20 mouse cellular contexts compared by ENCODE assay signal in the genomic region with DNA sequence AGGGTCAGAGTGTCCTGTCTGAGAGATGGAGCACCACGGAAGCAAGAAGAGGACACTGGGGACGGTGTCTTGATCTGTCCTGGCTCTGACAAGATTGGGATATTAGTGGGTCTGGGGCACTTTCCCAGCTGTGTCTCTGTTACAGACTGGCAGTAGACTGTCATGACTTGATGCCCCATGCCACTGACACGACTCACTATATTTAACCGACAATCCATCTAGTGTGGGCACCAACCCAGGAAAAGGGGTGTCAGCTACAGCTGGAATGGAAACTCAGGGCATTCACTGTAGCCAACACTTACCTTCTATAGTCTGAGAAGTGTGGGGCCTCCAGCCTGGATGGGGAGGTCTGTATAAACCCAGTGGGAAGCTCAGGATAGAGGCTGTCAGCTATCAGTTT.
DNase-seq lines count a peak whose midpoint lies in the region; ATAC-seq lines count a peak whose summit lies in the region.
"Had no signal": no experiment of that assay in that cellular context is flagged by ENCODE, and none has a peak within 500 bp of the region (broad histone marks: within the 10 kb centered on the region; RNA-seq: fewer than 3 reads in every experiment).

No protein-coding gene starts in this region.

- DNase-seq in gastrocnemius, adult 18-20 months (ENCODE audit: low spot score) = peak; percentile 64
- DNase-seq in gastrocnemius, postnatal 36 days = no peak
- peak; percentile 25 for DNase-seq in heart, postnatal 4 days
- DNase-seq in heart, adult 11 months = no peak
- peak; percentile 54 for DNase-seq in 3T3-L1 (ENCODE audit: low read depth, low spot score)
- peak; percentile 36 for DNase-seq in gastrocnemius, postnatal 25 days
- no peak for DNase-seq in cerebellum, adult 9-10 months
- DNase-seq: adrenal gland, adult 2 months; adrenal gland, postnatal 14 days; B cell, adult 2 months; cerebellum, adult 11-12 months; cerebellum, adult 8-10 months; cerebellum, postnatal 14 days; forebrain, postnatal 0 days; kidney, adult 11 months had no signal

- intact Hi-C loops in gastrocnemius, postnatal 36 days (cut with DNase I) = no loop called here

- no peak for ATAC-seq in activated CD4-positive, CD25-positive, alpha-beta regulatory T cell, adult 4 months
- ATAC-seq: forebrain, embryonic 14.5 days; forebrain, postnatal 0 days; hindbrain, embryonic 16.5 days; intestine, embryonic 15.5 days; Patski had no signal

Comparison
In these comparisons a context has a peak if more than half of its experiments do, and no peak if none do; other contexts are left out.
1. DNase-seq: peak in gastrocnemius, adult 18-20 months (single experiment), heart, postnatal 4 days (single experiment), 3T3-L1 (single experiment) and gastrocnemius, postnatal 25 days (single experiment); none in gastrocnemius, postnatal 36 days (0 of 2), heart, adult 11 months (single experiment) and cerebellum, adult 9-10 months (single experiment).